In the genomic region with DNA sequence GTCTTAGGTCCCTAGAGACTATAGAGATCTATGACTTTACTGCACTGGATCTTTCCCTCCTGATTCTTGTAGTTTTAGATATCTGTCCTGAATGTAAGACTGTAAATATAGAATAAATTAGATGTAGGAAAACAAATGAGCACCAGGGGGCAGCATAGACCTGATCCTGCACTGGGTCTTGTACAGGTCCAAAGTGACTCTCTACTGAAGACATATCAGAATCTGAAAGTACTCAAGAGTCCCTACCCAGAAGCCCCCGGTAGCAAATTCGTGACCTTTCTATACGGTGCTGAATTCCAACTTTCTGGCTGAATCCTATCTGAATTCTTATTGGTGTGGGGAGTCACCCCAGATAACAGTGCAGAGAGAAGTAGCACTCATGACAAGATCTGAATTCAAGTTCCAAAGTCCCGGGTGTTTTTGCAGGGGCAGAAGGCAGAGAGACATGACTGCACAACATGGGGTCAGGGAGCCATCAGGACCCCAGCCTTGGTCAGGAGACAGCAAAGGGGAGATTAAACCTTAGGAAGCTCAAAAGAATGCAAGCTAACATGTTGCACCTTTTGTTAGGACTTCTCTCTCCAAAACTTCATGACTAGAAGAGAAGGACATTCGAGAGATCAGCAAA, we compare ENCODE assay signal across 9 mouse cellular contexts.
DNase-seq lines count a peak whose midpoint lies in the region; ATAC-seq and TF ChIP-seq lines count a peak whose summit lies in the region.
"Had no signal": no experiment of that assay in that cellular context is flagged by ENCODE, and none has a peak within 500 bp of the region (broad histone marks: within the 10 kb centered on the region; RNA-seq: fewer than 3 reads in every experiment).

No protein-coding gene starts in this region.

- TF ChIP-seq EP300 in stomach, postnatal 0 days (optimal IDR thresholded peaks at IDR 0.05): no peak

- 0 out of 2 replicates have a peak overlapping the region, but pooled peaks have one; percentile 7 for H3K9ac ChIP-seq in forebrain, embryonic 11.5 days (ENCODE audit: low read length)
- H3K9ac ChIP-seq in hindbrain, embryonic 13.5 days: no peak overlapping the region
- no peak overlapping the region for H3K9ac ChIP-seq in midbrain, embryonic 11.5 days (ENCODE audit: low read length)
- H3K9ac ChIP-seq in stomach, postnatal 0 days (ENCODE audit: low read length): no peak overlapping the region

- H3K27ac ChIP-seq in forebrain, embryonic 11.5 days (ENCODE audit: low read depth, low read length): no peak overlapping the region
- peak overlapping the region; percentile 30; the same call in 1 of the 2 replicates for H3K27ac ChIP-seq in hindbrain, embryonic 13.5 days
- no peak overlapping the region for H3K27ac ChIP-seq in midbrain, embryonic 11.5 days (ENCODE audit: low read depth, low read length)
- H3K27ac ChIP-seq in stomach, postnatal 0 days (replicated peaks): no peak overlapping the region

- H3K4me3 ChIP-seq in forebrain, embryonic 11.5 days (ENCODE audit: low read depth, low read length): no peak overlapping the region
- no peak overlapping the region for H3K4me3 ChIP-seq in hindbrain, embryonic 13.5 days
- H3K4me3 ChIP-seq in midbrain, embryonic 11.5 days (ENCODE audit: low read depth, low read length): no peak overlapping the region
- H3K4me3 ChIP-seq in stomach, postnatal 0 days (ENCODE audit: low read depth, low read length): no peak overlapping the region
- H3K4me3 ChIP-seq: erythroblast, embryonic 14.5 days had no signal

- no peaks in the 10 kb centered on the region for H3K36me3 ChIP-seq in forebrain, embryonic 11.5 days (ENCODE audit: control insufficient read depth, insufficient read depth, low read length)
- no peaks in the 10 kb centered on the region for H3K36me3 ChIP-seq in hindbrain, embryonic 13.5 days
- no peaks in the 10 kb centered on the region for H3K36me3 ChIP-seq in midbrain, embryonic 11.5 days (ENCODE audit: control insufficient read depth, insufficient read depth, low read length)
- H3K36me3 ChIP-seq in stomach, postnatal 0 days (ENCODE audit: control insufficient read depth, insufficient read depth, low read length): no peaks in the 10 kb centered on the region

- no peak overlapping the region for H3K4me2 ChIP-seq in forebrain, embryonic 11.5 days (ENCODE audit: low read depth, low read length, severe bottlenecking)
- H3K4me2 ChIP-seq in hindbrain, embryonic 13.5 days: no peak overlapping the region
- H3K4me2 ChIP-seq in midbrain, embryonic 11.5 days: no peak overlapping the region
- H3K4me2 ChIP-seq in stomach, postnatal 0 days (replicated peaks; ENCODE audit: low read depth): no peak overlapping the region

- peak; percentile 61 for DNase-seq in testis, postnatal 10 days (ENCODE audit: low spot score)
- DNase-seq in testis, postnatal 14 days (ENCODE audit: low spot score): no peak
- peak; percentile 15 for DNase-seq in c-Kit-positive CD71-positive TER-119-negative erythroid progenitor cells, embryonic 14.5 days (ENCODE audit: low read depth)
- peak; percentile 60 for DNase-seq in forebrain, embryonic 11.5 days (ENCODE audit: low spot score)
- DNase-seq in layer of hippocampus, postnatal 10 days (ENCODE audit: low spot score in 2 of 2): peak; percentile 65 to 76
- peak; percentile 96 for DNase-seq in midbrain, embryonic 11.5 days (ENCODE audit: low spot score, missing footprints)
- peak; percentile 50 for DNase-seq in stomach, postnatal 0 days (ENCODE audit: low spot score)

- WGBS in forebrain, embryonic 11.5 days: 68% methylated on average over 5 of the region's 5 CpGs
- 71% methylated on average over 5 of the region's 5 CpGs for WGBS in hindbrain, embryonic 13.5 days
- WGBS in midbrain, embryonic 11.5 days: 66% methylated on average over 5 of the region's 5 CpGs
- WGBS in stomach, postnatal 0 days: 49% methylated on average over 5 of the region's 5 CpGs

- H3K9me3 ChIP-seq in forebrain, embryonic 11.5 days (ENCODE audit: control insufficient read depth, low read length): no peaks in the 10 kb centered on the region
- H3K9me3 ChIP-seq in hindbrain, embryonic 13.5 days: no peaks in the 10 kb centered on the region
- H3K9me3 ChIP-seq in midbrain, embryonic 11.5 days (ENCODE audit: control insufficient read depth, low read length): no peaks in the 10 kb centered on the region
- H3K9me3 ChIP-seq in stomach, postnatal 0 days (ENCODE audit: control insufficient read depth, low read length): no peaks in the 10 kb centered on the region

- no peaks in the 10 kb centered on the region for H3K27me3 ChIP-seq in forebrain, embryonic 11.5 days (ENCODE audit: control insufficient read depth, insufficient read depth, low read length)
- 0 out of 2 replicates have a peak, but pooled peaks cover 3% of the 10 kb centered on the region for H3K27me3 ChIP-seq in hindbrain, embryonic 13.5 days
- H3K27me3 ChIP-seq in midbrain, embryonic 11.5 days (ENCODE audit: control insufficient read depth, insufficient read depth, low read length): no peaks in the 10 kb centered on the region
- H3K27me3 ChIP-seq in stomach, postnatal 0 days (ENCODE audit: control insufficient read depth, insufficient read depth, low read length): no peaks in the 10 kb centered on the region

- ATAC-seq in forebrain, embryonic 11.5 days (replicated peaks; ENCODE audit: low FRiP score): peak; percentile 74
- peak; percentile 73 for ATAC-seq in hindbrain, embryonic 13.5 days (ENCODE audit: low FRiP score)
- ATAC-seq in midbrain, embryonic 11.5 days (ENCODE audit: low FRiP score): peak; percentile 78
- peak; percentile 56 for ATAC-seq in stomach, postnatal 0 days (ENCODE audit: low FRiP score, low TSS enrichment)

- TF ChIP-seq CTCF in stomach, postnatal 0 days (IDR thresholded peaks at IDR 0.05; ENCODE audit: low read depth): peak; percentile 89

- peaks cover 8% of the 10 kb centered on the region; the same call in 1 of the 2 replicates for H3K4me1 ChIP-seq in forebrain, embryonic 11.5 days (replicated peaks; ENCODE audit: control insufficient read depth, insufficient read depth, low read length)
- peaks cover 14% of the 10 kb centered on the region; the same call in 1 of the 2 replicates for H3K4me1 ChIP-seq in hindbrain, embryonic 13.5 days (replicated peaks)
- no peaks in the 10 kb centered on the region; the same call in 1 of the 2 replicates for H3K4me1 ChIP-seq in midbrain, embryonic 11.5 days (ENCODE audit: control insufficient read depth, insufficient read depth, low read length)
- no peaks in the 10 kb centered on the region for H3K4me1 ChIP-seq in stomach, postnatal 0 days (replicated peaks; ENCODE audit: control insufficient read depth, insufficient read depth)
